Mouse (Mus musculus) T-cell, adult 2 months (primary cell): ENCODE data around the gene Enc1.
"Not testable (repeated sequence)": the region's sequence is repeated elsewhere in the genome, so short reads cannot be mapped to it uniquely, and the experiment has no call there.

Experiments
- DNase-seq: peaks from one replicate; pipeline ENCODE4 v3.0.0; 2022; ENCODE audit warnings: low spot score

Gene Enc1

DNA sequence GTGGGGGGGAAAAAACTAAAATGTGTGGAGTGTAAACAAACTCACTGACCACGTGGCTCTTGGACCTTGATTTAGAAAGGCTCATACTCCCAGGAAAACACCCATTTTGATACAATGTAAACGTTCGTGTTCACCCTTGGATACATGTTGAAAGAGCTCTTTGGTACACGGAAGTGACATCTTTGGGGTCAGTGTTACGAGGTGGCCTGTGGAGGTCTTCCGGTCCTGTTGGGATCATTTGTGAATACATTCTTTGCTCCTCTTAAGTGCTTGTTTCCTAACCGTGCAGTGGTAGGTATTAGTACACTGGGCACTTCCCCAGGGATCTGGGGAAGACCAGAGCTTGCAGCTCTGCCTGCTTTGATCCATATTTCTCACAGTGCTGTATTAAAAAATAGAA, 10.8 kb downstream of the Enc1 start:
- no peak for DNase-seq

DNA sequence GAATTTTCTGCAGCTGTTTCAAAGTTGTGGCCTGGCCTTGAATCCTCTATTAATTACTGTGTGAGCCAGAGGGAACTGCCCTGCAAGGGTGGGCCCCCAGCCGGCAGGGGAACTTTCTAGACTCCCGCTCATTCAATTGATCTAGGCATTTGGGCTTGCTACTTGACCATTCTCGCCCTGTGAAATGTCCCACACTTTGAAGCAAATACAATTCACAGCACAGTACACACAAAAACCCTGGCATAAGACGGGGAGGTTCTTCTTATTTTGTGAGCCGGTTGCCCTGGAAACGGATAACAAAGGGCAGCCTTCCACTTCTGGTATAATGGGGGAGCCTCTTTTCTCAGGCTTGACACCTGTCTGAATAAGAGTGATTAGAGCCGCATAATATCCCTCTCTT, 11.6 kb downstream of the Enc1 start:
- DNase-seq, result no peak

DNA sequence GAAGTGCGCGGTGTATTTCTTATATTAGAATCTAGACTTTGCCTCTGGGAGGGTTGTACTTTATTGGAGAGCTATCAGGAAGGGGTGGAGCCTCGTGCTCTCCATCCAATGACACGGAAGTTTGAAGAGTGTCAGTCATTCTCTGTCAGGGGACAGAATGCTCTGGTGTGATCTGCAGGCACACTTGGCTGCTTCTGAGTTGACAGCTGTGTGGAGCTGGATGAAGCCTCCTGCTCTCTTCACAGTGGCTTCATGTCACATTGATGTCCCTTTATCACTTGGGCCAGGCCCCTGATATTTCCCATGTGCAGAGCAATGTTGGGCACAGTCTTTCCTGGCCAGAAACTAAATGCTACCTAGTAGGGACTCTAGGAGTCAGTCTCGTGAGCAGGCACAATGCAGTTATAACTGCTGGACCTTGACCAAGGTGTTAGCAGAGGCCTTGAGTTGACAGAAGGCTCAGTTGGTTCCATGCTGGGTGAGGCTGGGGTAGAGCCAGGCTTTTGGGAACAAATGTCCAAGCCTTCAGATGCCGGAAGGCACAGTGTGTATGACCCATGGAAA, 12.6 kb downstream of the Enc1 start:
- no peak for DNase-seq

DNA sequence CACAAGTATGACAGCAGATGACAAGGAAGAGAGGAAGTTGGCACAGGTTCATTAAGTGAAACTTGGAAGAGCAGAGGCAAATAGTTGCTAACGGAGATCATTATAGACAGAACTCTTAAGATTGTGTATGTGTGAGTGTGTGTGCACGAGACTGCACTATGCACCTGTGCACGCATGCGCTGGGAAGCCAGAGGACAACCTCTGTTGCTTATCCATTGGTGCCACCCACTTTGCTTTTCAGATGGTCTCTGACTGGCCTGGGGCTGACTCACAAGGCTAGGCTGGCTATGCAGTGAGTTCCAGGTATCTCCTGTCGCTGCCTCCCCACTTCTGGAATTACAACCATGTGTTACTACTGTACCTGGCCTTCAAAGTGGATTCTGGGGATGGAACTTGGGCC, 13.1 kb downstream of the Enc1 start:
- DNase-seq, result no peak

DNA sequence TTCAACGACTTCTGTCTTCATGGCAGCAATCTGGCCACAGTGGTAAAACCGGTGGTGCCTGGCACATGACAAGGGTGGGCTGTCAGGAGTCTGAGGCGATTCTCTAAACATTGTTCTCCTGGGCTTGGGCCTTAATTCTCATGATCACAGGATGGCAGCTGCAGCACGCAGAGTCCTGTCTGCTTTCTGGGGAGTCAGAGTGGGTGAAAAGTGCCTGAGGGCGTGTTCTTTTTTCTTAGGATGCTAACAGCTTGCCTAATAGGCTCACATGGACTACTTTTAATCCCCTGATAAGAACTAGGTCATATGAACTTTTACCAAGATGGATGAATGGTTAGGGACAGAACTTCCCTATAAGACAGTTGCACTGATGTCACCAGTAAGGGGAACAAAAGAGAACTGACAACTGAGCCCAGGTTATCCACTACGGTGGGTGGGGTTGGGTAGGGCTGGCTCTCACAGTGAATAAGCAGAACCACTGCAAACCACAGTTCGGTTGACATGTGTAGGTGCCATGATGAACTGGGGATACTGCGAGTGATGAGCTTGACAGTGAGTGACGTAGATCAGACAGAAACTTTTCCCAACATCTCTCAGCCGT, 13.8 kb downstream of the Enc1 start:
- no peak for DNase-seq

DNA sequence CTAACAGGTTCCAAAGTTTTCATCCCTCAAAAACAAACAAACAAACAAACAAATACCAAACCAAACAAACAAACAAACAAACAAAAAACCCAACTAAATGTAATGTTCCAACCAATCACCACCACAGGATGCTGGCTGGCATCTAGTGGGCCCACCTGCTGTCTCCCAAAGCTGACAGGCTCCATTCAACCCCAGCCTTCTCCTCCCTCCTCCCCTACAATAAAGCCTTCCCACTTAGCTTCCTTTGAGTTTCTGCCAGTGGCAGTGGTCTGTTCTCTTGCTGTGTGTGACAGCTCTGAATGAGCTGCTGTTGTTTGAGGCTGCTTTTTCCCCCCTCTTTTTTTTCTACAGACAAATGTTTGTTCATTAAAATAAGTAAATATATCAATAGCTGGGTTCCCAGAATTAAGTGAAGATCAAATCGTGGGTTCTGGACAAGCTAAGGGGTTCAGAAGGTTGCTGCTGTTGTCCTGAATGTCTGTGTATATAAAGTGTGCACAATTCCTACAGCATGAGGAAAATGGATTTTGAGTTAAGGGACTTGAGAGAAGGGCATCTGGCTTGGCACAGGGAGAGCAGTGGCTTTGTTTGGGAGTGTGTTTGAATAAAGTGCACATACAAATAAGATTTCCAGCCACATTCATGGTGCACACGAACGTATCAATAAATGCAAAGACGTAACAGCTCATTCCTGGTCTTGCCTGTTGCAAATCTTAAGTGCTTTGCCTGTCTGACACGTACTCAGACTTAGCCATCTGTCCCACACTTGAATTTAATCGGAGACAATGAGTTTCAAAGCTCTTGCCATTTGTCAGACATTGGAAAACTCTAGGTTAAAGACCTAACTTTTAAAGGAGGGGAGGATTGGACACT, 15.3 kb downstream of the Enc1 start:
- no peak for DNase-seq

DNA sequence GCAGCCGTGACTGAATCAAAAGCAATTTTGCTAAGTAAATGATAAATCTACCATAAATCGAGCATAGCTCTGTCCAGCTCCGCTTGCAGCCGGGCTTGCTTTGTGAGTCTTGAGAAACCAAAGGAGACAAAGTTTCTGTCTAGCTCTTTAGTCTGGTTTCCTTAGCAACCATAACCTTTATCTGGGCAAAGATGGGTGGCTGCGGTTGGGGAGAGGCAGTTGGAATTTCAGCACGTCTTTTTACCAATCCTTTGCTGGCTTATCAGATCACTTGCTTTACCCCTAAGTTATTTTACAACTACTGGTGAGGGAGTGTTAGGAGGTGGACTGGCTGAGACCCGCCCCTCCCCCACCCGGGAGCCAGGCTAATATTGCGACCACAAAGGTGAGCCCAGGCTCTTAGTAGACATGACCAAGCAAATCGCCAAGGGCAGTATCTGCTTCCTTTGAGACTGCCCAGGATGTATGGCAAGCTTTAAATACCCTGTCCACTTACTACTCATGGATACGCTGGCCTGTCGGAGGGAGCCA, 16.0 kb downstream of the Enc1 start:
- no peak for DNase-seq

DNA sequence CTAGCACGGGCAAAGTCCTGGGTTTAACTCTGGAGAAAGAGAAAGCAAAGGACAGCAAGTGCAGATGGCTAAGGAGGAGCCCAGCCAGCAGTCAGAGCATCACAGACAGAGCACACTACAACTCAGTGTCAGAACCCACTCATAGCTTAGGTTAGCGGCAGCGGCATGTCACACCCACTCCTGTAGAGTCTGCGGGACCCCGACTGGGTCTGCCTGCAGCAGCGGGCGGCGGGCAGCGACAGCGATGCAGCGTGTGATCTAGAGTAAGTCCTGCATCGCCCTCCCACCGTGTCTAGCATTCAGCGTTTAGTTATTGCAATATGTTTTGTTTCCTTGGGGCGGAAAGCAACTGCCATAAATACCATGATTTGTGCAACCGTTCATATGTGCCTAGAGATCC, 18.4 kb downstream of the Enc1 start:
- no peak for DNase-seq

DNA sequence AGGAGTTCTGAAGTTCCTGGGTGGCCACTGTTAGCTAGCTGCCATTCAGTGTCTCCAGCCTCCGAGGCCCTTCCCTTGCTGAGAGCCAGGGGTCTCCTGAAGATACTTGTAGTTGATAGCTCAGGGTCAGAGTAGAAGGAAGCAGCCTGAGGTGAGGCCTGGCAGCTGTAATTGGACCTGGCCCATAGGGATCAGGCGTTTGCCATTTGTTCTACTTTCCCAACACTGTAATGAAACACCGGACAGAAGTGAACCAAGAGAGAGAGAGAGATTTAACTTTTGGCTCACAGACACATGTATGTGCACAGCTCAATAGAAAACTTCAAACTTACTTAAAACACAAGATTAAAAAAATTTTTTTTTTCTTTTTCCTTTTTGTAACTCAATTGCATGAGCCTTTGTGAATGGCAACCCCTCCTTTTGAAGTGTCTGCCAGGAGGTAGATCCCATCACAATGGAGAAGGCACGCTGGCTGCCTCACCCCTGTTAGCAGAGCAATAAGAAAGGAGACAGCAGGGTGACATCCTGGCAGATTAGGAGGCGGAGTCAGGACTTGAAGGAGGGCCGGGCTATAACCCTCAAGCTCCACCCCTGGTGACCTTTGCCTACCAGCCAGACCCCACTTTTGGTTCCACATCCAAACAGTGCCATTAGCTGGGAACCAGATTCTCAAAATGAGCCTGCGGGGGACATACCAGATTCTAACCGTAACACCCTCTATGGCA, 19.7 kb downstream of the Enc1 start:
- DNase-seq, result no peak

DNA sequence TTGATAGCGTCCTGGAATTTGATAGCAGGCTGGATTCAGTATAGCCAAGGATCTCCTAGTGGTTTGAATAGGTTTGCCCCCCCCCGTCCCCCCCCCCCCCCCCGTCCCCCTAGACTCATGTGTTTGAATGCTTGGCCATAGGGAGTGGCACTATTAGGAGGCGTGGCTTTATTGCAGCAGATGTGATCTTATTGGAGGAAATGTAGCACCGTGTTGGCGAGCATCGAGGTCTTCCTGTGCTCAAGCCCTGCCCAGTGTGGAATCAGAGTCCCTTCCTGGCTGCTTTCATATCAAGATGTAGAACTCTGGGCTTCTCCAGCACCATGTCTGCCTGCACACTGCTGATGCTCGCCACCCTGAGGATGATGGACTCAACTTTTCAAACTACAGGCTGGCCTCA, 20.6 kb downstream of the Enc1 start:
- no peak for DNase-seq

DNA sequence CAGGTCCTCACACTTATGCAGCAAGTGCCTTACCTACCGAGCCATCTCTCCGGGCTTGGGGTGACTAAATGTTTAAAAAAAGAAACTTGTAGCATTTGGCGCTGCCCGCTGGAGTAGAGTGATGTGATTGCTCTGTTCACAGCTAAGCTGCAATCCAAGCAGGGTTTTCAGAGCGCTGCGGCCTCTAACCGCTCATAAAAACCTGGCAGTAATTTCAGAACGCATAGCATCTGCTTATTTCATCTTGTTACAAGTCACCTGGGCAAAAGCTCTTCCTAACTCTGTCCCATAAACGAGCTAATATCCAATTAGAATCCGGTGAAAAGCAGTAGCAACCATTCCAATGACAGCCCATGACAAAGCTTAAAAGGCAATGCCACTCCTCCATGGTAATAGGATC, 21.8 kb downstream of the Enc1 start:
- no peak for DNase-seq

DNA sequence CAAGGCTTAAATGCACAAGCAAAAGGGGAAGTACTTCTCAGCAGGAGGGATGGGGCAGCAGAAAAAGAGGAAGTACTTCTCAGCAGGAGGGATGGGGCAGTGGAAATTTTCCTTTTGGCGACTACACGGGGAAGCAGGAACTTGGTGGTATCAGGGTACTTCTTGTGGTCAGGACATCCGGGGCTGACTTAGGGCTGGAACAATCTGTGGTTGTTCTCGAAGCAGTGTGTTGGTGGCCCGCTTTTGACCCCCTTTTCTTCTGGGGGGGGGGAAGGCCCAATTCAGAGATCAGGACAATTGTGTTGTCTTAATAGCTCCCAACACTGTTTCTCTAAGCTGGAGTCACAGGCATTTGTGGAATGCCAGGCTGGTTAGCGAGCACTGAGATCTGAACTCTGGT, 24.6 kb downstream of the Enc1 start:
- DNase-seq, result not testable (repeated sequence)

DNA sequence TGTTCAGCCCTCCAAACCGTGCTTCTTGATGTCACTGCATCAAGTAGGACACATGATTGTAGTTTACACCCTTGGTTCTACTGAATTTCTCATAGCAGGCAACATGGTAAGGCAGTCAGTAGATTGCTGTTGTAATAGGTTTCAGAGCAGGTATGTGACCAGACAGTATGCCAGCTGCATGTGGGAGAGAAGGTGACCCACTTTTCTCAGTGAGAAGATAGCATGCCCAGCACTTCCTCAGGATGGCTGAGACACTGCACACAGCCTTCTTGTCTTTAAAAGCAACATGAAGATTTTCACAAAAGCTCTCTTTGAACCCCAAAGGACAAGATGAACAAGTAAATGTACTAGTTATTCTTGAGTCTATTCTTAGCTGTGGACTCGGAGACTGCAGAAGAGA, 29.8 kb downstream of the Enc1 start:
- DNase-seq, result no peak

DNA sequence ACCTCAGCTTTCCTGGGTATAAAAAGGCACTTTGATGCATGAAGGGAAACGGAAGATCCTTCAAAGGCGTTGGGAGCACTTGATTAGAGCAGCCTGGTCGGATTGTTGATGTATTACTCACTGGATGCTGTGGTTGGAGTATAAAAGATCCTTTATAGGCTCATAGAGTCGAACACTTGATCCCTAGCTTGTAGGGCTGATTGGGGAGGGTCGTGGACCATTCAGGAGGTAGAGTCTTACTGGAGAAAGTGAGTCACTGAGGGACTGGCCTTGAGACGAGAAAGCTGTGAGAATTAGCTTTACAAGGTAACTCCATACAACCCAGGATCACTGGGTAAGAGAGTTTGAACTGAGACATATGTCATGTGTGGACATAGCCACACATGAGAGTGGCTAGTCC, 30.7 kb downstream of the Enc1 start:
- no peak for DNase-seq

DNA sequence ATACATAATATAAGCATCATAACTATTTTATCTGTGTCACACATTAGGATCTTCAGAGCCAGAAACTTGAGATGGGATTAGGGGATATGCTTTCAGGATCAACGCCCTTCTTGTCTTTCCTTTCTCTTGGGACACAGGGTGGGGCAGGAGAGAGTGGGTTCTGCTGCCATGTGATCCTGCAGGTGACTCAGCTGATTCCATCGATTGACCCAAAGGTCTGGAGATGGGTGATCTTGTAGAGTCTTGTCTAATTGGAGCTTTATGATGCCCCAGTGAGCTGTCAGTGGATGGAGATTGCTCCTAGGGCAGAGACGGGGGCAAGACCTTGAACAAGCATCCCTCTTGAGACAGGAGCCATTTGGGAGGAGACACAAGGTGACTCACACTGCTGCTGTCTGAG, 33.9 kb downstream of the Enc1 start:
- no peak for DNase-seq

DNA sequence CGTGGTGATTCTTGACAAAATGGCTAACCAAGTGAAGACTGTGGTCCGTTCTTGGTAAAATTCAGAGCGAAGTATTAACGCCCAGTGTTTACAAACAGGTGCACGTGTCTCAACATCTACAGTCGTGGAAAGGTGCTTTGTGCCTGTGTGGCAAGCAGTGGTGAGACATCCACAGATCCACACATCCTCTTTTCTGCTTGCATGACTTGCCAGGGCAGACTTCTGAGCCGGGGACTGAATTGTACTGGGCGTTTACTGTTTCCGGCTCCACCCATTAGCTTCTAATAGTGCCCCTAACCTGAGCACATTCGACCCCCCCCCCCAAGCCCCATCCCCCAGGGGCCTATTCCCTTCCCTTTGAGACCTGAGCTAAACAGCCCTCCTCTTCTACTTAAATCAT, 34.6 kb downstream of the Enc1 start:
- DNase-seq, result no peak

DNA sequence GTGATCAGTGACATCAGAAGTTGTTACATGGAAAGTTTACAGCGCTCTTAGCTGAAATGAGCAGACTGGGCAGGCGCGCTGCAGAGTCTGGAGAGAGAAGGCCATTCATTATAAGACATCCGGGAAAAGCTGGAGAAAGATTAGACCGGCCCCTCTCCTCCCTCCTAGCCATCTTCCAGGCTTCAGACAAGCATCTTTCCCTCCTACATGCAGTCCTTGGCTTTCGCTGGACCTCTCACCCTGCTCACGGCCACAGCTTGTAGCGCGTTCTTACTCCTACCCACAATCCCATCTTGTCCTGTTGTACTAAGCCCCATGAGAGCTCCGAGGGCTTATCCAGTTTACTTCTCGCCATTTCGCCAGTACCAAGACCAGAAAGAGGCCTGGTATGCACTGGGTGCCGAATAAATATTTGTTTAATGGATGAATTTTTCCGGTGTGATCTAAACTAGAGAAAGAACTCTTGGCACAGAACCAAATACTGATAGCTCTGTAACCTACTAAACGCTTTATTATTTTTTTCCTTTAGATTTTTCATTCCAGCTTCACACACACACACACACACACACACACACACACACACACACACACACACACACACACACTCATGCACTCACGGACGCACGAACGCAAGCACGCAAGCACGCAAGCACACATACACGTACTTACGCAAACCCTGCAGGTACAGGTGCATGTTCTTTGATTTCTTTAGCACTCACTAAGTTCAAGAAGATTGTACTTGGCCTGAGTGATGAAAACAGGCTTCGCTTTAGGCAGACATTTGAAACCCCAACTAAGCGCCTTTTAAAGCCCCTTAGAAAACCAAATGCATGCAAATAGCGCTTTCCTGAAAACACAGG, 41.4 kb downstream of the Enc1 start:
- DNase-seq, result no peak

DNA sequence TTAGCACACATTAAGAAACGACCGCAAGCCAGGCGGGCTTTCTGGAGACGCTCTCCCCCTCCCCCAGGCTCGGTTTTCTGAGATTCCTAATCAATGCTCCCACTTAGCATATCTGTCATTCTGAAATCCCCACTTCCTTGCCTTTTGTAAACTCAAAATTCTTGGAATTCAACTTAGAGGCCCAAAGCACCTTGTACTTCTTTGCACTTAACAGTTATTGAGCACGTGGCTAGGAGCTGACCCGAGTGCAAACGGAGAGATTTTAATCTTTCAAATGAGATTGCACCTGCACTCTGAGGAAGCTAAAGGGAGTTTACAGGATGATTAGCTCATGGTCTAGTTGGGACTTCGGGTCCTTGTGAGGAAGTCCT, 42.0 kb downstream of the Enc1 start:
- no peak for DNase-seq

DNA sequence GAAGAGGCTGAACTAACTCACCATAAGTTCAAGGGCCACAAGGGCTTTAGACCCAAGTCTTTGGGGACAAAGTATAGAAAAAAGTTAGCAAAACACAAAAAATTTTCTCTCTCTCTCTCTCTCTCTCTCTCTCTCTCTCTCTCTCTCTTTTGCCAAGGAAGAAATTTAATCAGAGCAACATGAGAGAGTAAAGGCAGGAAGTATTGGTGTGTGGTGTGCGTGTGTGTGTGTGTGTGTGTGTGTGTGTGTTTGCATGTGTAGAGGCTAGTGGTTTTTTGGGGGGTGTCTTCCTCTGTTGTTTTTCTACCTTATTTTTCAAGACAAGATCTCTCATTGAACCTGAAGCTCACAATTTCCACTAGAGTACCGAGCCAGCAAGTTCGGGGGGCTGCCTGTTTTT, 46.1 kb downstream of the Enc1 start:
- DNase-seq, result peak; percentile 62

DNA sequence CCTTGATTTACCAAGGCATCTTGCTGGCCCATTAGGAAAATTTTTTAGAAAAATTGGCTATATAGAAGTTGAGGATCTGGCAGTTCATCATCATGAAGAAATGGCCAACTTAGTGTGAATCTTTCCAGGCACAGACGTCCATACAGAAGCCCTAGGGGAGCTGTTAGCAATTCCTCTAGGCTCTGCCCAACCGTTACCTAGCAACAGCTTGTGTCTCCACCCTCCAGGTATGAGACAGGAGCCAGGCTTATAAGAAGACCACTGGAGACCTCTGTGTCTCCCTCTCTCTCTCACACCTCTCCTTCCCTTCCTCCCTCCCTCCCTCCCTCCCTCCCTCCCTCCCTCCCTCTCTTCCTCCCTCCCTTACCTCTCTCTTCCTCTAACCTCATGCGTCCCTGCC, 49.8 kb downstream of the Enc1 start:
- DNase-seq, result no peak

DNA sequence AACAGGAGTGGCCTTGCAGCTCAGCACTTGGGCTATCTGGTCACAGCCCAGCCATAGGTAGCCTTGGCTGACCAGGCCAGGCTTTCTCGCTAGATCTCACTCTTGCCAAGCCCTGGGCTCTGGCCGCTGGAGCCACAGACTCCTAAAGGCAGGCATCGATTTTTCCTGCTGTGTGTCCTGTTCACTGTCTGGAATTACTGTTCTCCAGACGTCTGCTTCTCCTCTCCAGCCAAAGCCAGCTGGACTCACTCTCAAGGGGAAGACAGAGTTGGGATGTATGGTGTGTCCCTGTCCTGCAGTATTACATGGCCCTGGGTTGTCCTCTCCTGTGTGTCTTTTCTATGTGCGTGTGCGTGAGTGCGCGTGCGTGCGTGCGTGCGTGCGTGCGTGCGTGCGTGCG, 50.4 kb downstream of the Enc1 start:
- no peak for DNase-seq

DNA sequence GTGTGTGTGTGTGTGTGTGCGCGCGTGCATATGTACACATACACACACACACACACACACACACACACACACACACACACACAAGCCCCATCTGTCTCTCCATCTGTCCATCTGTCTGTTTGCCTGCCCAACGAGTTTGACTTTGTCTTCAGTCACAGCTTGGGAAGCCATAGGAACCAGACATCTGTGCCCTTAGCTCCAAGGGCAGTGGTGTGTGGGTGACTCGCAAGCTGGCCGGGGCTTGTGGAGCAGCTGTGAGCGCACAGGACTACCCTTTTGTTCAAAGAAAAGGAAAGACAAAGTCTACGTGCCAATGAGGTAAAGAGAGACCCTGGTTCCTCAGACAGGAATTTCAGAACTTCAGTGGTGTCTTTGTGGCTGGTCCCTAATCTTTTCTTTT, 51.1 kb downstream of the Enc1 start:
- DNase-seq, result no peak
